Mouse (Mus musculus) left cerebral cortex, postnatal 4 days (tissue): ENCODE data around the gene Mgp. TPM values are rescaled to one million over a fixed set of nuclear protein-coding genes. Genes with fewer than 3 reads are reported as not detected.

ENCODE experiments used
- total RNA-seq, 2 experiments: library from RNA; stranded (reverse); gene quantifications; 2 replicates each; pipeline ENCODE4 v1.2.3; 2021

Mgp gene
- total RNA-seq, 2 experiments from 2014 or later = 16.3 to 19.2 TPM

Other genes starting within 250 kb of the Mgp start
- under 1 TPM; 0.16 to 0.24 TPM for gene Plbd1, start 213.9 kb downstream of the Mgp start, total RNA-seq
- gene Gucy2c, start 94.1 kb downstream of the Mgp start, total RNA-seq = under 1 TPM; 0.14 to 0.22 TPM
- gene Hist4h4, start 71.4 kb downstream of the Mgp start, total RNA-seq = 10 to 100 TPM; 21.6 to 22.7 TPM
- 10 to 100 TPM; 49.9 to 51.7 TPM for gene H2afj, start 67.6 kb downstream of the Mgp start, total RNA-seq
- gene BC049715, start 48.2 kb downstream of the Mgp start, total RNA-seq = 1 to 10 TPM; 2.0 to 2.6 TPM
- gene Wbp11, start 47.6 kb downstream of the Mgp start, total RNA-seq = 100 to 1,000 TPM in 1 of 2 experiments, 10 to 100 TPM in 1; 97.6 to 104 TPM
- 1 to 10 TPM; 2.3 to 3.2 TPM for gene Smco3, start 40.4 kb downstream of the Mgp start, total RNA-seq
- gene Art4, start 18.1 kb downstream of the Mgp start, total RNA-seq = not detected
- under 1 TPM; 0.56 to 0.64 TPM for gene Erp27, start 46.4 kb upstream of the Mgp start, total RNA-seq
- 1 to 10 TPM in 1 of 2 experiments, under 1 TPM in 1; 0.50 to 1.0 TPM for gene Pde6h, start 48.0 kb upstream of the Mgp start, total RNA-seq
- gene Arhgdib, start 66.1 kb upstream of the Mgp start, total RNA-seq = 10 to 100 TPM; 24.4 to 28.9 TPM